Mouse (Mus musculus): Measurements from ENCODE around the gene Dnmt3l. TPM values are rescaled to one million over a fixed set of nuclear protein-coding genes. Genes with fewer than 3 reads are reported as not detected.
A peak's percentile ranks its signal among the peaks of the same experiment; 100 is the strongest.

Dnmt3l gene
- not detected in 2 replicates for total RNA-seq (2014; rRNA removed)
- not detected in 2 replicates for polyA plus RNA-seq (2015; fragmentation: Nextera tagmentation; extraction: Ambion mirVana)

- DNase-seq (no peak), ATAC-seq (no peak)
- Histone ChIP-seq H3K36me3 (ENCODE audit: insufficient read depth) (no peaks in the 10 kb centered on the region), H3K4me2 (ENCODE audit: low read depth) (no peak within 1 kb of the TSS), H3K27me3 (ENCODE audit: insufficient read depth, low read length) (no peaks in the 10 kb centered on the region), H3K9me3 (ENCODE audit: low read length) (no peaks in the 10 kb centered on the region), H3K27ac (ENCODE audit: low read depth, low read length) (no peak within 1 kb of the TSS), H3K9ac (no peak within 1 kb of the TSS), H3K4me3 (ENCODE audit: low read depth, low read length) (no peak within 1 kb of the TSS), H3K4me1 (ENCODE audit: insufficient read depth) (no peaks in the 10 kb centered on the region; the same call in 1 of the 2 replicates)
- WGBS = 95% methylated on average over 5 of the region's 5 CpGs
- no peak for TF ChIP-seq CTCF (IDR thresholded peaks at IDR 0.05; ENCODE audit: low read depth)
Observed at GRCm38 (mm10) chr10:78041647-78042046, at the start of gene Dnmt3l. Gene Dnmt3l, plus strand, starts transcription at chr10:78041947.

GRCm38 (mm10) chr10:77995639-77996038 is 46.1 kb upstream of the Dnmt3l start:
- WGBS = 89% methylated on average over 3 of the region's 3 CpGs
- no peak for TF ChIP-seq CTCF (IDR thresholded peaks at IDR 0.05; ENCODE audit: low read depth)
- Histone ChIP-seq H3K4me3 (ENCODE audit: low read depth, low read length) (no peak overlapping the region), H3K27me3 (ENCODE audit: insufficient read depth, low read length) (no peaks in the 10 kb centered on the region), H3K9ac (no peak overlapping the region), H3K4me2 (ENCODE audit: low read depth) (no peak overlapping the region), H3K36me3 (ENCODE audit: insufficient read depth) (peaks cover 85% of the 10 kb centered on the region), H3K4me1 (ENCODE audit: insufficient read depth) (no peaks in the 10 kb centered on the region), H3K27ac (ENCODE audit: low read depth, low read length) (no peak overlapping the region), H3K9me3 (ENCODE audit: low read length) (no peaks in the 10 kb centered on the region)
- no peak for ATAC-seq
- DNase-seq = no peak

GRCm38 (mm10) chr10:78000200-78000599 is 41.5 kb upstream of the Dnmt3l start:
- no peak for TF ChIP-seq CTCF (IDR thresholded peaks at IDR 0.05; ENCODE audit: low read depth)
- Histone ChIP-seq H3K4me3 (ENCODE audit: low read depth, low read length) (no peak overlapping the region), H3K27ac (ENCODE audit: low read depth, low read length) (no peak overlapping the region), H3K4me2 (ENCODE audit: low read depth) (no peak overlapping the region), H3K27me3 (ENCODE audit: insufficient read depth, low read length) (no peaks in the 10 kb centered on the region), H3K36me3 (ENCODE audit: insufficient read depth) (peaks cover 68% of the 10 kb centered on the region), H3K9ac (no peak overlapping the region), H3K4me1 (ENCODE audit: insufficient read depth) (no peaks in the 10 kb centered on the region), H3K9me3 (ENCODE audit: low read length) (no peaks in the 10 kb centered on the region)
- 93% methylated on average over 5 of the region's 5 CpGs for WGBS
- ATAC-seq (no peak), DNase-seq (no peak)

GRCm38 (mm10) chr10:78001796-78002195 is 40.0 kb upstream of the Dnmt3l start:
- Histone ChIP-seq H3K9me3 (ENCODE audit: low read length) (no peaks in the 10 kb centered on the region), H3K27me3 (ENCODE audit: insufficient read depth, low read length) (no peaks in the 10 kb centered on the region), H3K4me1 (ENCODE audit: insufficient read depth) (no peaks in the 10 kb centered on the region; the same call in 1 of the 2 replicates), H3K4me3 (ENCODE audit: low read depth, low read length) (no peak overlapping the region), H3K36me3 (ENCODE audit: insufficient read depth) (peaks cover 54% of the 10 kb centered on the region), H3K27ac (ENCODE audit: low read depth, low read length) (no peak overlapping the region), H3K9ac (no peak overlapping the region), H3K4me2 (ENCODE audit: low read depth) (no peak overlapping the region)
- ATAC-seq (peak; percentile 61), DNase-seq (peak; percentile 48)
- WGBS = 72% methylated on average over 11 of the region's 11 CpGs
- TF ChIP-seq CTCF (IDR thresholded peaks at IDR 0.05; ENCODE audit: low read depth) = no peak

- no peak for TF ChIP-seq CTCF (IDR thresholded peaks at IDR 0.05; ENCODE audit: low read depth)
- no peaks in the 10 kb centered on the region for H3K27me3 ChIP-seq (ENCODE audit: insufficient read depth, low read length)
- 96% methylated on average over 2 of the region's 2 CpGs for WGBS
- H3K4me1 ChIP-seq (ENCODE audit: insufficient read depth) = peaks cover under 1% of the 10 kb centered on the region
- DNase-seq (no peak), ATAC-seq (no peak)
- H3K36me3 ChIP-seq (ENCODE audit: insufficient read depth) = peaks cover 51% of the 10 kb centered on the region
- no peak overlapping the region for H3K4me3 ChIP-seq (ENCODE audit: low read depth, low read length)
- no peak overlapping the region for H3K9ac ChIP-seq
- H3K4me2 ChIP-seq (ENCODE audit: low read depth) = no peak overlapping the region
- no peaks in the 10 kb centered on the region for H3K9me3 ChIP-seq (ENCODE audit: low read length)
- H3K27ac ChIP-seq (ENCODE audit: low read depth, low read length) = no peak overlapping the region
Observed at GRCm38 (mm10) chr10:78002316-78002715, 39.4 kb upstream of the Dnmt3l start.

- no peak overlapping the region for H3K9ac ChIP-seq
- H3K9me3 ChIP-seq (ENCODE audit: low read length) = no peaks in the 10 kb centered on the region
- H3K4me3 ChIP-seq (ENCODE audit: low read depth, low read length) = no peak overlapping the region
- H3K27ac ChIP-seq (ENCODE audit: low read depth, low read length) = no peak overlapping the region
- peaks cover 30% of the 10 kb centered on the region for H3K36me3 ChIP-seq (ENCODE audit: insufficient read depth)
- DNase-seq = no peak
- H3K4me2 ChIP-seq (ENCODE audit: low read depth) = no peak overlapping the region
- no peak for TF ChIP-seq CTCF (IDR thresholded peaks at IDR 0.05; ENCODE audit: low read depth)
- H3K27me3 ChIP-seq (ENCODE audit: insufficient read depth, low read length) = no peaks in the 10 kb centered on the region
- WGBS = 95% methylated on average over 3 of the region's 3 CpGs
- peaks cover 16% of the 10 kb centered on the region for H3K4me1 ChIP-seq (ENCODE audit: insufficient read depth)
- no peak for ATAC-seq
Observed at GRCm38 (mm10) chr10:78004479-78005100, 37.2 kb upstream of the Dnmt3l start.

- peaks cover 16% of the 10 kb centered on the region for H3K4me1 ChIP-seq (ENCODE audit: insufficient read depth)
- no peak for DNase-seq
- ATAC-seq = no peak
- H3K27me3 ChIP-seq (ENCODE audit: insufficient read depth, low read length) = no peaks in the 10 kb centered on the region
- 92% methylated on average over 4 of the region's 4 CpGs for WGBS
- H3K9me3 ChIP-seq (ENCODE audit: low read length) = no peaks in the 10 kb centered on the region
- peaks cover 17% of the 10 kb centered on the region for H3K36me3 ChIP-seq (ENCODE audit: insufficient read depth)
- H3K4me2 ChIP-seq (ENCODE audit: low read depth) = no peak overlapping the region
- TF ChIP-seq CTCF (IDR thresholded peaks at IDR 0.05; ENCODE audit: low read depth) = no peak
- H3K9ac ChIP-seq = no peak overlapping the region
- no peak overlapping the region for H3K4me3 ChIP-seq (ENCODE audit: low read depth, low read length)
- no peak overlapping the region for H3K27ac ChIP-seq (ENCODE audit: low read depth, low read length)
Observed at GRCm38 (mm10) chr10:78005791-78006438, 35.8 kb upstream of the Dnmt3l start.
